ENCODE assay signal across 20 mouse cellular contexts in the genomic region with DNA sequence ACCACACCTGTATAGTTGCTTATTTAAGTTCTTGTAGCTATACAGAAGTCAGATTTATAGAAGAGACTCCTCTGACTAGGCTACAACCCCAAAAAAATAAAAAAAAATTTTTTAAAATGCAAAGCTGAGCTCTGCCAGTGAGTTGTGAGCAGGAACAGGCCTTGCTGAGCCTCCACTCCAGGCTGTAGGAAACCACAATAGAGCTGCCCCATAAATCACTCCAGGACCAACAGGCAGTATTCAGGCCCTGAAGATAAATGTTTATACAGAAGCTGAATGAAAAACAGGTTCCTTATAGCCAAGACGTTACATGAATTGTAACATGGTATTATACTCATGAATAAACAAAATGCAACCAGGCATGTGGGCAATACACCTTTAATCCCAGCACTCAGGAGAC. TPM values are rescaled to one million over a fixed set of nuclear protein-coding genes. Genes with fewer than 3 reads are reported as not detected.
DNase-seq lines count a peak whose midpoint lies in the region; ATAC-seq lines count a peak whose summit lies in the region.
"Had no signal": no experiment of that assay in that cellular context is flagged by ENCODE, and none has a peak within 500 bp of the region (broad histone marks: within the 10 kb centered on the region; RNA-seq: fewer than 3 reads in every experiment).

No protein-coding gene starts in this region.

- 0 out of 2 replicates have a peak, but pooled peaks have one; percentile 46 for ATAC-seq in neural tube, embryonic 12.5 days (ENCODE audit: low FRiP score, low read depth)
- ATAC-seq in neural tube, embryonic 14.5 days (ENCODE audit: low read depth) = peak; percentile 34; the same call in 1 of the 2 replicates
- ATAC-seq: forebrain, embryonic 16.5 days had no signal

- no peak overlapping the region for H3K4me3 ChIP-seq in neural tube, embryonic 12.5 days
- H3K4me3 ChIP-seq in neural tube, embryonic 14.5 days (ENCODE audit: low read depth, low read length) = no peak overlapping the region
- H3K4me3 ChIP-seq: embryonic facial prominence, embryonic 13.5 days; forebrain, embryonic 12.5 days; heart, adult 2 months; hindbrain, embryonic 10.5 days had no signal

- H3K36me3 ChIP-seq in neural tube, embryonic 12.5 days = peaks cover 18% of the 10 kb centered on the region; the same call in 1 of the 2 replicates
- H3K36me3 ChIP-seq in neural tube, embryonic 14.5 days (ENCODE audit: control insufficient read depth, insufficient read depth, low read length) = no peaks in the 10 kb centered on the region

- no peaks in the 10 kb centered on the region for H3K9me3 ChIP-seq in neural tube, embryonic 12.5 days
- no peaks in the 10 kb centered on the region for H3K9me3 ChIP-seq in neural tube, embryonic 14.5 days (ENCODE audit: control insufficient read depth, low read length)
- H3K9me3 ChIP-seq: embryonic facial prominence, embryonic 13.5 days; forebrain, embryonic 12.5 days; heart, embryonic 15.5 days; hindbrain, embryonic 10.5 days had no signal

- H3K9ac ChIP-seq in neural tube, embryonic 12.5 days = no peak overlapping the region
- no peak overlapping the region for H3K9ac ChIP-seq in neural tube, embryonic 14.5 days (replicated peaks; ENCODE audit: low read depth, low read length)
- H3K9ac ChIP-seq: embryonic facial prominence, embryonic 13.5 days; forebrain, embryonic 12.5 days; heart, embryonic 15.5 days; hindbrain, embryonic 14.5 days had no signal

- H3K27me3 ChIP-seq in neural tube, embryonic 12.5 days (replicated peaks) = no peaks in the 10 kb centered on the region
- H3K27me3 ChIP-seq in neural tube, embryonic 14.5 days (ENCODE audit: control insufficient read depth, insufficient read depth, low read length) = no peaks in the 10 kb centered on the region
- H3K27me3 ChIP-seq: embryonic facial prominence, embryonic 13.5 days; forebrain, embryonic 12.5 days; heart, embryonic 15.5 days had no signal

- no peak overlapping the region for H3K27ac ChIP-seq in neural tube, embryonic 12.5 days
- no peak overlapping the region for H3K27ac ChIP-seq in neural tube, embryonic 14.5 days (ENCODE audit: low read depth, low read length)
- H3K27ac ChIP-seq: embryonic facial prominence, embryonic 13.5 days; forebrain, embryonic 12.5 days; heart, adult 2 months; hindbrain, embryonic 10.5 days; hindbrain, embryonic 14.5 days had no signal

- peaks cover 28% of the 10 kb centered on the region for H3K4me1 ChIP-seq in neural tube, embryonic 12.5 days
- peaks cover 8% of the 10 kb centered on the region for H3K4me1 ChIP-seq in neural tube, embryonic 14.5 days (ENCODE audit: control insufficient read depth, insufficient read depth, low read length)

- no peak overlapping the region for H3K4me2 ChIP-seq in neural tube, embryonic 12.5 days (replicated peaks)
- H3K4me2 ChIP-seq in neural tube, embryonic 14.5 days (ENCODE audit: low read depth, low read length) = no peak overlapping the region
- H3K4me2 ChIP-seq: embryonic facial prominence, embryonic 13.5 days; forebrain, embryonic 12.5 days; hindbrain, embryonic 14.5 days had no signal

- 9% methylated on average over 1 of the region's 1 CpGs for WGBS in neural tube, embryonic 12.5 days
- 3% methylated on average over 1 of the region's 1 CpGs for WGBS in neural tube, embryonic 14.5 days

- peak; percentile 26 for DNase-seq in kidney, adult 9 months
- DNase-seq in kidney, adult 18-20 months = no peak
- DNase-seq in neural tube, embryonic 10.5 days (ENCODE audit: extremely low spot score, low spot score) = no peak
- DNase-seq in embryo, embryonic 9.5 days (ENCODE audit: extremely low spot score) = peak; percentile 15
- DNase-seq in cerebellum, postnatal 14 days = no peak
- no peak for DNase-seq in layer of hippocampus, adult 18-20 months (ENCODE audit: low spot score in 2 of 2)
- DNase-seq: adrenal gland, postnatal 25 days; cerebellum, adult 2 months; cerebellum, postnatal 10 days; gastrocnemius, postnatal 14 days; heart, adult 2 months; heart, postnatal 14 days had no signal

RNA-seq across cellular contexts. Expression of a gene that starts 5.2 kb away (rescaled TPM):
- 169 and 171 TPM in 2 replicates for polyA plus RNA-seq in neural tube, embryonic 12.5 days (2016; fragmentation: Nextera tagmentation; extraction: Ambion mirVana)
- 219 and 224 TPM in 2 replicates for polyA plus RNA-seq in neural tube, embryonic 14.5 days (2014; fragmentation: Nextera tagmentation; extraction: Ambion mirVana)
- total RNA-seq in layer of hippocampus, adult 18-20 months (2021) = 10 to 100 TPM; 27.2 to 27.3 TPM

RNA-seq across cellular contexts. Expression of a gene that starts 44.5 kb away (rescaled TPM):
- polyA plus RNA-seq in neural tube, embryonic 12.5 days (2016; fragmentation: Nextera tagmentation; extraction: Ambion mirVana) = 71.3 and 81.3 TPM in 2 replicates
- polyA plus RNA-seq in neural tube, embryonic 14.5 days (2014; fragmentation: Nextera tagmentation; extraction: Ambion mirVana) = 77.2 and 83.9 TPM in 2 replicates
- total RNA-seq in layer of hippocampus, adult 18-20 months (2021) = 10 to 100 TPM; 36.3 to 39.3 TPM

Comparison
In these comparisons a context has a peak if more than half of its experiments do, and no peak if none do; other contexts are left out.
1. DNase-seq: peak in kidney, adult 9 months (single experiment) and embryo, embryonic 9.5 days (single experiment); none in kidney, adult 18-20 months (single experiment), neural tube, embryonic 10.5 days (single experiment), cerebellum, postnatal 14 days (0 of 2) and layer of hippocampus, adult 18-20 months (0 of 2).